Mouse (Mus musculus): Measurements from ENCODE around the gene Lasp1. TPM values are rescaled to one million over a fixed set of nuclear protein-coding genes. Genes with fewer than 3 reads are reported as not detected.

Gene Lasp1
- total RNA-seq (2023), result 100 to 1,000 TPM; 354 to 359 TPM

GRCm38 (mm10) chr11:97798782-97799145 is at the start of gene Lasp1:
Lasp1 (plus strand) TSS chr11:97799000.

GRCm38 (mm10) chr11:97766154-97766881 is 32.5 kb upstream of the Lasp1 start, which contains the start of gene Cwc25:
Cwc25 (minus strand) TSS chr11:97766556.

GRCm38 (mm10) chr11:97775808-97776496 is 22.8 kb upstream of the Lasp1 start, which contains the start of gene 1700001P01Rik:
1700001P01Rik (minus strand) TSS chr11:97775918.

GRCm38 (mm10) chr11:97781832-97782563 is 16.8 kb upstream of the Lasp1 start, which contains the start of gene Rpl23:
Rpl23 (minus strand) TSS chr11:97782437.

GRCm38 (mm10) chr11:97840539-97840954 is 41.7 kb downstream of the Lasp1 start, which contains the start of gene B230217C12Rik:
B230217C12Rik (plus strand) TSS chr11:97840780.

GRCm38 (mm10) chr11:97883918-97884600 is 85.3 kb downstream of the Lasp1 start, which contains the start of gene Fbxo47:
Fbxo47 (minus strand) TSS chr11:97884154.

Other genes starting within 250 kb of the Lasp1 start
- not detected for gene Srcin1, start 222.8 kb upstream of the Lasp1 start, total RNA-seq (2023)
- gene Epop, start 169.3 kb upstream of the Lasp1 start, total RNA-seq (2023), result under 1 TPM; 0.78 to 0.84 TPM
- 1 to 10 TPM; 6.8 to 7.6 TPM for gene Mllt6, start 135.6 kb upstream of the Lasp1 start, total RNA-seq (2023)
- 1 to 10 TPM; 4.9 to 6.8 TPM for gene Cisd3, start 113.2 kb upstream of the Lasp1 start, total RNA-seq (2023)
- 1 to 10 TPM; 1.4 to 2.1 TPM for gene Pcgf2, start 98.5 kb upstream of the Lasp1 start, total RNA-seq (2023)
- 100 to 1,000 TPM; 129 to 142 TPM for gene Psmb3, start 95.6 kb upstream of the Lasp1 start, total RNA-seq (2023)
- 10 to 100 TPM; 27.6 to 31.9 TPM for gene Pip4k2b, start 54.3 kb upstream of the Lasp1 start, total RNA-seq (2023)
- gene Cwc25, start 32.4 kb upstream of the Lasp1 start, total RNA-seq (2023), result 10 to 100 TPM; 46.2 to 49.5 TPM
- gene 1700001P01Rik, start 23.1 kb upstream of the Lasp1 start, total RNA-seq (2023), result under 1 TPM in 1 of 2 experiments, not detected in 1; 0.66 TPM
- 100 to 1,000 TPM; 575 to 596 TPM for gene Rpl23, start 16.6 kb upstream of the Lasp1 start, total RNA-seq (2023)
- under 1 TPM; 0.68 to 0.89 TPM for gene B230217C12Rik, start 41.8 kb downstream of the Lasp1 start, total RNA-seq (2023)
- gene Fbxo47, start 85.2 kb downstream of the Lasp1 start, total RNA-seq (2023), result not detected
- gene Plxdc1, start 187.4 kb downstream of the Lasp1 start, total RNA-seq (2023), result 10 to 100 TPM in 1 of 2 experiments, 1 to 10 TPM in 1; 6.9 to 14.2 TPM
- gene Arl5c, start 197.2 kb downstream of the Lasp1 start, total RNA-seq (2023), result 10 to 100 TPM; 21.6 to 33.2 TPM
- gene Cacnb1, start 224.0 kb downstream of the Lasp1 start, total RNA-seq (2023), result 1 to 10 TPM; 1.3 to 2.2 TPM
- 100 to 1,000 TPM; 640 to 693 TPM for gene Rpl19, start 227.7 kb downstream of the Lasp1 start, total RNA-seq (2023)

Measured in neutrophil, adult 59 days (primary cell).